Mouse (Mus musculus): ENCODE data around the gene Gm21887. TPM values are rescaled to one million over a fixed set of nuclear protein-coding genes. Genes with fewer than 3 reads are reported as not detected.
"Not testable (repeated sequence)": the region's sequence is repeated elsewhere in the genome, so short reads cannot be mapped to it uniquely, and the experiment has no call there.

The Gm21887 gene
- polyA plus RNA-seq, 1 experiment from 2014 or later: 171 TPM

DNA sequence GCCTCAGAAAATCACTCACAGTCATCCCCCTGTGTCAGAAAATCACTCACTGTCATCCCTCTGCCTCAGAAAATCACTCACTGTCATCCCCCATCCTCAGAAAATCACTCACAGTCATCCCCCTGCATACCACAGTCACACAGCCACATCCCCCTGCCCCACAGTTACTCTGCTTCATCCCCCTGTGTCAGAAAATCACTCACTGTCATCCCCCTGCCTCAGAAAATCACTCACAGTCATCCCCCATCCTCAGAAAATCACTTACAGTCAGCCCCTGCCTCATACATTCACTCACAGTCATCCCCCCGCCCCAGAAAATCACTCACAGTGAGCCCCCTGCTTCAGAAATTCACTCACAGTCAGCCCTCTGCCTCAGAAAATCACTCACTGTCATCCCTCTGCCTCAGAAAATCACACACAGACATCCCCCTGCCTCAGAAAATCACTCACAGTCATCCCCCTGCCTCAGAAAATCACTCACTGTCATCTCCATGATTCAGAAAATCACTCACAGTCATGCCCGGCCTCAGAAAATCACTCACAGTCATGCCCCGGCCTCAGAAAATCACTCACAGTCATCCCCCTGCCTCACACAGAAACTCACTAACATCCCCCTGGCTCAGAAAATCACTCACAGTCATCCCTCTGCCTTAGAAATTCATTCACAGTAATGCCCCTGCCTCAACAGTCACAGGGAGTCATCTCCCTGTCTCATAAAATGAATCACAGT, 9.4 kb upstream of the Gm21887 start:
- not testable (repeated sequence) for H3K9ac ChIP-seq; H3K4me3 ChIP-seq; H3K27me3 ChIP-seq (replicated peaks); ATAC-seq (ENCODE audit: insufficient number of reproducible peaks, low FRiP score); H3K27ac ChIP-seq (ENCODE audit: poor library complexity, severe bottlenecking); H3K4me1 ChIP-seq (replicated peaks); H3K36me3 ChIP-seq; H3K4me2 ChIP-seq
- H3K9me3 ChIP-seq (replicated peaks): peaks cover 20% of the 10 kb centered on the region
- WGBS: 0% methylated on average over 1 of the region's 3 CpGs

- H3K36me3 ChIP-seq; H3K27me3 ChIP-seq (replicated peaks); ATAC-seq (ENCODE audit: insufficient number of reproducible peaks, low FRiP score); H3K27ac ChIP-seq (ENCODE audit: poor library complexity, severe bottlenecking); H3K4me1 ChIP-seq (replicated peaks); H3K9ac ChIP-seq; H3K4me3 ChIP-seq; H3K4me2 ChIP-seq: not testable (repeated sequence)
- WGBS: 47% methylated on average over 6 of the region's 6 CpGs
- peaks cover 23% of the 10 kb centered on the region for H3K9me3 ChIP-seq (replicated peaks)
Measured at GRCm38 (mm10) chrX:170000642-170001387, 8.6 kb upstream of the Gm21887 start.

DNA sequence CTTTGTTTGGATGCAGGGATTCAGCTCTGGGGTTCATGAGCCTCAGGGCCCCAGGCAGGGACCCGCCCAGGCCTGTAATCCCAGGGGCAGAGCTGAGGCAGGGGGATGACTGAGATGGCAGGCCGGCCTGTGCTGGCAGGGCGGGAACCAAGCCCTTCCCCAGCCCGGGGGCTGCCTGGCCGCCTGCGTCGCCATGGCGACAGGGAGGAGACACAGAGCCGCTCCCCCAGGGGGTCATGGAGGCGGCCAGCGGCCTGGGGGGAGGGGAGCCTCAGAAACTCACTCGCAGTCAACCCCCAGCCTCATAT, 8.1 kb upstream of the Gm21887 start:
- not testable (repeated sequence) for H3K27ac ChIP-seq (ENCODE audit: poor library complexity, severe bottlenecking); ATAC-seq (ENCODE audit: insufficient number of reproducible peaks, low FRiP score); H3K9ac ChIP-seq; H3K36me3 ChIP-seq; H3K27me3 ChIP-seq (replicated peaks); H3K4me3 ChIP-seq; H3K4me1 ChIP-seq (replicated peaks); H3K4me2 ChIP-seq
- 30% methylated on average over 6 of the region's 12 CpGs for WGBS
- peaks cover 23% of the 10 kb centered on the region for H3K9me3 ChIP-seq (replicated peaks)

DNA sequence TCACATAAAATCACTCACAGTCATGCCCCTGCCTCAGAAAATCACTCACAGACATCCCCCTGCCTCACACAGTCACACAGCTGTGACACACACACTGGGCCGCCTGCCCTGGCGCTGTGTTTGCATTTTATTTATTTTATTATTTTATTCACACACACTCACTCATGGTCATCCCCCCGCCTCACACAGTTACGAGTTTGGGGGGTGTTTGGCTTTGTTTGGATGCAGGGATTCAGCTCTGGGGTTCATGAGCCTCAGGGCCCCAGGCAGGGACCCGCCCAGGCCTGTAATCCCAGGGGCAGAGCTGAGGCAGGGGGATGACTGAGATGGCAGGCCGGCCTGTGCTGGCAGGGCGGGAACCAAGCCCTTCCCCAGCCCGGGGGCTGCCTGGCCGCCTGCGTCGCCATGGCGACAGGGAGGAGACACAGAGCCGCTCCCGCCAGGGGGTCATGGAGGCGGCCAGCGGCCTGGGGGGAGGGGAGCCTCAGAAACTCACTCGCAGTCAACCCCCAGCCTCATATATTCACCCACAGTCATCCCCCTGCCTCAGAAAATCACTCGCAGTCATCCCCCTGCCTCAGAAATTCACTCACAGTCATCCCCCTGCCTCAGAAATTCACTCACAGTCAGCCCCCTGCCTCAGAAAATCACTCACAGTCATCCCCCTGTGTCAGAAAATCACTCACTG, 6.8 kb upstream of the Gm21887 start:
- H3K27me3 ChIP-seq (replicated peaks); H3K4me3 ChIP-seq; ATAC-seq (ENCODE audit: insufficient number of reproducible peaks, low FRiP score); H3K36me3 ChIP-seq; H3K4me1 ChIP-seq (replicated peaks); H3K4me2 ChIP-seq; H3K27ac ChIP-seq (ENCODE audit: poor library complexity, severe bottlenecking); H3K9ac ChIP-seq: not testable (repeated sequence)
- H3K9me3 ChIP-seq (replicated peaks): peaks cover 30% of the 10 kb centered on the region
- WGBS: 41% methylated on average over 18 of the region's 18 CpGs

DNA sequence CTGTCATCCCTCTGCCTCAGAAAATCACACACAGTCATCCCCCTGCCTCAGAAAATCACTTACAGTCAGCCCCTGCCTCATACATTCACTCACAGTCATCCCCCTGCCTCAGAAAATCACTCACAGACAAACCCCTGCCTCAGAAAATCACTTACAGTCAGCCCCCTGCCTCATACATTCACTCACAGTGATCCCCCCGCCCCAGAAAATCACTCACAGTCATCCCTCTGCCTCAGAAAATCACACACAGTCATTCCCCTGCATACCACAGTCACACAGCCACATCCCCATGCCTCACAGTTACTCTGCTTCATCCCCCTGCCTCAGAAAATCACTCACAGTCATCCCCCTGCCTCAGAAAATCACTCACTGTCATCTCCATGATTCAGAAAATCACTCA, 5.9 kb upstream of the Gm21887 start:
- H3K4me2 ChIP-seq; ATAC-seq (ENCODE audit: insufficient number of reproducible peaks, low FRiP score); H3K27ac ChIP-seq (ENCODE audit: poor library complexity, severe bottlenecking); H3K27me3 ChIP-seq (replicated peaks); H3K9ac ChIP-seq; H3K4me3 ChIP-seq; H3K36me3 ChIP-seq; H3K4me1 ChIP-seq (replicated peaks): not testable (repeated sequence)
- 37% methylated on average over 1 of the region's 1 CpGs for WGBS
- peaks cover 38% of the 10 kb centered on the region for H3K9me3 ChIP-seq (replicated peaks)

GRCm38 (mm10) chrX:170004236-170004635, 5.2 kb upstream of the Gm21887 start:
- not testable (repeated sequence) for H3K27me3 ChIP-seq (replicated peaks); H3K4me3 ChIP-seq; H3K9ac ChIP-seq; H3K36me3 ChIP-seq; H3K4me1 ChIP-seq (replicated peaks); H3K27ac ChIP-seq (ENCODE audit: poor library complexity, severe bottlenecking); H3K4me2 ChIP-seq; ATAC-seq (ENCODE audit: insufficient number of reproducible peaks, low FRiP score)
- peaks cover 41% of the 10 kb centered on the region for H3K9me3 ChIP-seq (replicated peaks)
- 47% methylated on average over 2 of the region's 2 CpGs for WGBS

GRCm38 (mm10) chrX:170004793-170005192, 4.7 kb upstream of the Gm21887 start:
- not testable (repeated sequence) for ATAC-seq (ENCODE audit: insufficient number of reproducible peaks, low FRiP score); H3K36me3 ChIP-seq; H3K27me3 ChIP-seq (replicated peaks); H3K4me3 ChIP-seq; H3K9ac ChIP-seq; H3K4me1 ChIP-seq (replicated peaks); H3K27ac ChIP-seq (ENCODE audit: poor library complexity, severe bottlenecking); H3K4me2 ChIP-seq
- 30% methylated on average over 5 of the region's 5 CpGs for WGBS
- H3K9me3 ChIP-seq (replicated peaks): peaks cover 43% of the 10 kb centered on the region

GRCm38 (mm10) chrX:170005194-170005593, 4.3 kb upstream of the Gm21887 start:
- H3K27me3 ChIP-seq (replicated peaks): not testable (repeated sequence)

GRCm38 (mm10) chrX:170005695-170006297, 3.7 kb upstream of the Gm21887 start:
- WGBS: 41% methylated on average over 1 of the region's 1 CpGs
- H3K4me1 ChIP-seq (replicated peaks); H3K27me3 ChIP-seq (replicated peaks); H3K9ac ChIP-seq; H3K4me2 ChIP-seq; H3K27ac ChIP-seq (ENCODE audit: poor library complexity, severe bottlenecking); H3K36me3 ChIP-seq; H3K4me3 ChIP-seq; ATAC-seq (ENCODE audit: insufficient number of reproducible peaks, low FRiP score): not testable (repeated sequence)
- peaks cover 49% of the 10 kb centered on the region for H3K9me3 ChIP-seq (replicated peaks)

More at GRCm38 (mm10) chrX:170005194-170005593, 4.3 kb upstream of the Gm21887 start:
- H3K4me2 ChIP-seq; ATAC-seq (ENCODE audit: insufficient number of reproducible peaks, low FRiP score); H3K4me1 ChIP-seq (replicated peaks); H3K36me3 ChIP-seq; H3K4me3 ChIP-seq; H3K27ac ChIP-seq (ENCODE audit: poor library complexity, severe bottlenecking); H3K9ac ChIP-seq: not testable (repeated sequence)
- peaks cover 46% of the 10 kb centered on the region for H3K9me3 ChIP-seq (replicated peaks)
- WGBS: 24% methylated on average over 13 of the region's 13 CpGs

DNA sequence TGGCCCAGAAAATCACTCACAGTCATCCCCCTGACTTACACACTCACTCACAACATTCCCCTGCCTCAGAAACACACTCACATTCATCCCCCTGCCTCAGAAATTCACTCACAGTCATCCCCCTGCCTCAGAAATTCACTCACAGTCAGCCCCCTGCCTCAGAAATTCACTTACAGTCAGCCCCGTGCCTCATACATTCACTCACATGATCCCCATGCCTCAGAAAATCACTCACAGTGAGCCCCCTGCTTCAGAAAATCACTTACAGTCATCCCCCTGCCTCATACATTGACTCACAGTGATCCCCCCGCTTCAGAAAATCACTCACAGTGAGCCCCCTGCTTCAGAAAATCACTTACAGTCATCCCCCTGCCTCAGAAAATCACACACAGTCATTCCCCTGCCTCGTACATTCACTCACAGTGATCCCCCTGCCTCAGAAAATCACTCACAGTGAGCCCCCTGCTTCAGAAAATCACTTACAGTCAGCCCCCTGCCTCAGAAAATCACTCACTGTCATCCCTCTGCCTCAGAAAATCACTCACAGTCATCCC, 2.7 kb upstream of the Gm21887 start:
- peaks cover 14% of the 10 kb centered on the region for H3K36me3 ChIP-seq
- H3K9ac ChIP-seq; H3K4me1 ChIP-seq (replicated peaks); H3K4me2 ChIP-seq; H3K4me3 ChIP-seq; ATAC-seq (ENCODE audit: insufficient number of reproducible peaks, low FRiP score); H3K27ac ChIP-seq (ENCODE audit: poor library complexity, severe bottlenecking); H3K27me3 ChIP-seq (replicated peaks): not testable (repeated sequence)
- peaks cover 50% of the 10 kb centered on the region for H3K9me3 ChIP-seq (replicated peaks)
- 53% methylated on average over 3 of the region's 3 CpGs for WGBS

Data from heart, embryonic 12.5 days (tissue).